Mouse (Mus musculus) limb, embryonic 11.5 days (tissue): ENCODE results near the gene Tecpr2. TPM values are rescaled to one million over a fixed set of nuclear protein-coding genes. Genes with fewer than 3 reads are reported as not detected.

Experiments
- ATAC-seq: fragments of 200-750 bp; cut with Nextera tagmentation; 2 replicates; pipeline ENCODE4 v1.8.0; 2017; ENCODE audit warnings: low read depth; ENCODE audit not compliant: insufficient number of reproducible peaks, low FRiP score, low TSS enrichment
- DNase-seq: peaks from one replicate; pipeline ENCODE4 v3.0.0-alpha.2; 2015; ENCODE audit warnings: low spot score
- H3K27ac ChIP-seq: fragments of 300-500 bp; sonication (generic); replicated peaks from 2 replicates; pipeline ENCODE4 v1.5.1; 2014; ENCODE audit warnings: low read depth, mild to moderate bottlenecking, low read length
- H3K27me3 ChIP-seq: fragments of 300-500 bp; sonication (generic); 2 replicates; pipeline ENCODE4 v1.6.1; 2014; ENCODE audit warnings: mild to moderate bottlenecking, low read length, mixed read lengths; ENCODE audit not compliant: control insufficient read depth, insufficient read depth
- H3K36me3 ChIP-seq: fragments of 300-500 bp; sonication (generic); 2 replicates; pipeline ENCODE4 v1.6.1; 2014; ENCODE audit warnings: mild to moderate bottlenecking, low read length, moderate library complexity, mixed read lengths; ENCODE audit not compliant: control insufficient read depth, insufficient read depth
- H3K4me1 ChIP-seq: fragments of 300-500 bp; sonication (generic); 2 replicates; pipeline ENCODE4 v1.6.1; 2014; ENCODE audit warnings: low read length, mixed read lengths; ENCODE audit not compliant: control insufficient read depth, insufficient read depth
- H3K4me2 ChIP-seq: fragments of 300-500 bp; sonication (generic); 2 replicates; pipeline ENCODE4 v1.6.1; 2014; ENCODE audit warnings: low read depth, mild to moderate bottlenecking, moderate library complexity; ENCODE audit not compliant: severe bottlenecking
- H3K4me3 ChIP-seq: fragments of 300-500 bp; sonication (generic); 2 replicates; pipeline ENCODE4 v1.5.1; 2014; ENCODE audit warnings: low read depth, low read length
- H3K9ac ChIP-seq: fragments of 300-500 bp; sonication (generic); 2 replicates; pipeline ENCODE4 v1.6.1; 2014; ENCODE audit warnings: mild to moderate bottlenecking, low read length
- H3K9me3 ChIP-seq: fragments of 300-500 bp; sonication (generic); 2 replicates; pipeline ENCODE4 v1.6.1; 2016; ENCODE audit warnings: low read length; ENCODE audit not compliant: control insufficient read depth
- WGBS: fragments of 180-500 bp; shearing (Covaris S2); extraction: QIAGEN DNeasy Blood & Tissue Kit; methylation state at CpG from one replicate; pipeline ENCODE4 v1.1.7; 2014; 5-methylcytosine and 5-hydroxymethylcytosine counted together
- polyA plus RNA-seq: library from polyadenylated mRNA; unstranded; fragments of >200 nt; fragmentation: Nextera tagmentation; extraction: Ambion mirVana; gene quantifications from 2 replicates; pipeline ENCODE4 v1.2.1, GENCODE M21; 2014

Tecpr2 gene
- polyA plus RNA-seq, 1 experiment from 2014 or later = 4.2 TPM

DNA sequence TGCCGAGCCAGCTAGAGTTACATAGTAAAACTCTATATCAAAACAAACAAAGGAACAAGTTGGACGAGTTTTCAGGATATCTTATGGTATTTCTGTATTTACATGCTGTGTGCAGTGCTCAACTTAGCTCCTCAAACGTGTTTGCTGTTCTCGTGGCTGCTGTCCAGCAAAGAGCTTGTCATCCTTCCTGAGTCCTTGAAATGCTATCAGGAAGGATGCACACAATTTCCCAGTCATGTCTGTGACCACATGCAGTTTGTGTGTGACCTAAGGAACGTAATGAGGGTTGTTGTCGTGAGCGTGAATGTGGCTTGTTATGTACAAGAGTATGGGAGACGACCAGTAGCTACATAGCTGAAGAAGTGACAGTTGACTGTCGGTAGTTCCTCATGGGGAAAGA, 26.7 kb downstream of the Tecpr2 start:
- H3K4me3 ChIP-seq = no peak overlapping the region
- DNase-seq (no peak), ATAC-seq (no peak)
- H3K9me3 ChIP-seq = no peaks in the 10 kb centered on the region
- peaks cover 5% of the 10 kb centered on the region; the same call in 1 of the 2 replicates for H3K36me3 ChIP-seq
- no peaks in the 10 kb centered on the region for H3K4me1 ChIP-seq
- no peak overlapping the region for H3K9ac ChIP-seq
- no peak overlapping the region for H3K27ac ChIP-seq
- 88% methylated on average over 9 of the region's 9 CpGs for WGBS
- no peak overlapping the region for H3K4me2 ChIP-seq
- no peaks in the 10 kb centered on the region for H3K27me3 ChIP-seq

DNA sequence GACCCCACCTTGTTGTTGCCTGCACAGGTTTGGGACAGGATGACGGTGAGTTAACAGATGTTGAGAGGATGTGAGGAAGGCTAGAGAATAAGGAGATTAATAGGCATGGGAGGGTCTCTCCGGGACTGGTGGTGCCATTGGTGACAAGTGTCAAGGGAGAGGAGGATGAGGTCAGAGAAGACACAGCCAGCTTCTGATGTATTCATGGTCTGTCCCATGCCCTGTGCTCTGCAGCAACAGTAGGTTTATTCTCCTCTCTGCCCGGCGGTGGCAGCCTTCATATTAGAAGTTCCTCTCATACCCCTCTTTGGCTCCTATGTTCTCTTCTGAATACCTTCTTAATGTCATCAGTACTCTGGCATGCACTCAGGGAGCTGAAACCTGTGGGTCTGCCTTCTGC, 31.2 kb downstream of the Tecpr2 start:
- Histone ChIP-seq H3K4me1 (no peaks in the 10 kb centered on the region), H3K4me3 (no peak overlapping the region), H3K9ac (no peak overlapping the region), H3K27me3 (no peaks in the 10 kb centered on the region), H3K4me2 (no peak overlapping the region), H3K27ac (no peak overlapping the region), H3K9me3 (no peaks in the 10 kb centered on the region), H3K36me3 (peaks cover 5% of the 10 kb centered on the region; the same call in 1 of the 2 replicates)
- DNase-seq (no peak), ATAC-seq (no peak)
- 95% methylated on average over 4 of the region's 4 CpGs for whole genome bisulfite sequencing

DNA sequence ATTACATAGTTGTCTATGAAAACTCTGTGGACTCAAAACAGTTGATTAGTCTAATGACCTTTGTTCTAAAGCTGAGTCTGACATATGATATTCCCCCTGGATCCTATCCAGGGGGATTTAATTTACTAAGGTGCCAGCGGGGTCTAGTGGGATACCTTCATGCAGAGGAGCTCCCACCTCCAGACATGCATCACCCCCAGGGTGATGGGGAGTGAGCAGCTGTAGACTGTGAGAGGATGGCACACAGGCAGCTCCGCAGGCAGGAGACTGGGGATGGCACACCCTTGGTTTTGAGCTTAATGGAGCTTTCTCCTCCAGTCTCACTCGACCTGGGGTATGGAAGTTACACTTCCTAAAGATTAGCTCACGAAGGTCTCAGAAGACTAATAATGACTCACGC, 32.5 kb downstream of the Tecpr2 start:
- DNase-seq (no peak), ATAC-seq (no peak)
- no peak overlapping the region for H3K4me2 ChIP-seq
- H3K9me3 ChIP-seq = no peaks in the 10 kb centered on the region
- no peak overlapping the region for H3K9ac ChIP-seq
- H3K27me3 ChIP-seq = no peaks in the 10 kb centered on the region
- 85% methylated on average over 5 of the region's 5 CpGs for WGBS
- H3K36me3 ChIP-seq = peaks cover 3% of the 10 kb centered on the region; the same call in 1 of the 2 replicates
- no peak overlapping the region for H3K27ac ChIP-seq
- H3K4me3 ChIP-seq = no peak overlapping the region
- H3K4me1 ChIP-seq = no peaks in the 10 kb centered on the region

DNA sequence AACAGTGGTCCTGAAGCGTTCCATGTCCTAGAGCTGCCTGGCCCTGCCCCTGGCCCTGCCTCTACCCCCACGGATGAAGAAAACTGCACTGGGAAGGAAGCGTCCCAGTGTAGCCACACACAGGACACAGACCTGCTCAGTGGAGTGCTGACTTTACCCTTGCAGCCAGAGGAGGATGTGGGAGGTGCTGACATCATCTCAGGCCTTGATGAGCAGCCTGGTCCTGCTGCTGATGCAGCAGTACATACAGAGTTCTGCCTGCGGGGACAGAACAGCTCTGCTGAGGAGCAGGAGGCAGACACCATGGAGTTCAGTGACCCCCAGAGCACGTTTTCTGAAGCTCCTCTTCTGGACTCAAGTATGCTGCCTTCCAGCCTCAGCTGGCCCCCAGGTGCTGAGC, 43.8 kb downstream of the Tecpr2 start:
- no peaks in the 10 kb centered on the region for H3K27me3 ChIP-seq
- H3K4me1 ChIP-seq = no peaks in the 10 kb centered on the region
- ATAC-seq = no peak
- no peak for DNase-seq
- WGBS = 84% methylated on average over 5 of the region's 5 CpGs
- no peak overlapping the region for H3K4me2 ChIP-seq
- H3K27ac ChIP-seq = no peak overlapping the region
- H3K9me3 ChIP-seq = no peaks in the 10 kb centered on the region
- no peak overlapping the region for H3K9ac ChIP-seq
- H3K4me3 ChIP-seq = no peak overlapping the region
- peaks cover 8% of the 10 kb centered on the region for H3K36me3 ChIP-seq

DNA sequence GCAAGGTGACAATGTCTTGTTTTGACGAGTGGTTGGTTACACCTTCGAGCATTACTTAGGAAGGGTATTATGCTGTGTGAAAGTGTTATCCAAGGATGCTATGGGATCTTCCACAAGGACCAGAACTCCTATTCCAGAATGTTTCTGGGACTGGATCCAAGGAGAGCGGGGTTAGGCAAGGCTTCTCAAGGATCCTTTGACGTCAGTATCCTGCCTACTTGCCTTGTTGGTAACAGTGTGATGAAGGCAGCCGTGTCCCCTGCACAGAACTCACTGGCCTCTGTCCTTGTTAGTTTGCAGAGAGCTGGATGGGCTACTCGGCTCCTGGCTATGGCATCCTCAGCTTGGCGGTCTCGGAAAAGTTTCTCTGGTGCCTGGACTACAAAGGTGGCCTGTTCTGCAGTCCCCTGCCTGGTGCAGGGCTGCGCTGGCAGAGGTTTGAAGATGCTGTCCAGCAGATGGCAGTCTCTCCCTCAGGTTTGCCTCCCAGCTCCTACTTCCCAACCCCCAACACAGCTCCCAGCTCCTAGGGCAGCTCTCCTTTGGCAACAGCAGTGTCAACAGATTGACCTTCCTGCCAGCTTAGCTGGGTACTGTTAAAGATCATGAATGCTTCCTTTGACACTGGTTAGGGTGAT, 47.0 kb downstream of the Tecpr2 start:
- DNase-seq (peak; percentile 85), ATAC-seq (no peak)
- Histone ChIP-seq H3K4me1 (no peaks in the 10 kb centered on the region), H3K4me3 (no peak overlapping the region), H3K27ac (no peak overlapping the region), H3K9ac (no peak overlapping the region), H3K9me3 (no peaks in the 10 kb centered on the region), H3K4me2 (no peak overlapping the region), H3K27me3 (no peaks in the 10 kb centered on the region), H3K36me3 (peaks cover 11% of the 10 kb centered on the region; the same call in 1 of the 2 replicates)
- 73% methylated on average over 9 of the region's 9 CpGs for WGBS

DNA sequence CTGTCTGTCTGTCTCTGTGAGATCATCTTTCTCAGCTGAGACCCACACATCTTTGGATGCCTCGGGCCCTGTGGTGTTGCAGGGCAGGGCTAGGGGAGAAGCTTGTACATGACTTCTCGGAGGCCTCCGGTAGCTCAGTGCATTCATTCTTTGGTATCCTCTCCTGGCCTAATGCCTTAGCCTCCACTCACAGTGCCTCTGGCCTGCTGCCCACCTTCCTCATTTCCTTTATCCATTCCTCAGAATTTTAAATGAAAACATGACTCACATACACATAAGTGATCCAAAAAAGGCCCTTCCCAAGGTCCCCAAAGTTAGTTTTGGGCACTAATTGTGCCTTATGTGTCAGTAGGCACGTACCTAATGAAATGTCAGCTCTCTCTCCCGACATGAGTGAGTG, 48.4 kb downstream of the Tecpr2 start:
- no peaks in the 10 kb centered on the region for H3K9me3 ChIP-seq
- no peak overlapping the region for H3K4me3 ChIP-seq
- H3K27ac ChIP-seq = no peak overlapping the region
- ATAC-seq (no peak), DNase-seq (no peak)
- 91% methylated on average over 5 of the region's 5 CpGs for WGBS
- no peak overlapping the region for H3K9ac ChIP-seq
- H3K27me3 ChIP-seq = no peaks in the 10 kb centered on the region
- H3K4me1 ChIP-seq = no peaks in the 10 kb centered on the region
- no peak overlapping the region for H3K4me2 ChIP-seq
- peaks cover 9% of the 10 kb centered on the region; the same call in 1 of the 2 replicates for H3K36me3 ChIP-seq

DNA sequence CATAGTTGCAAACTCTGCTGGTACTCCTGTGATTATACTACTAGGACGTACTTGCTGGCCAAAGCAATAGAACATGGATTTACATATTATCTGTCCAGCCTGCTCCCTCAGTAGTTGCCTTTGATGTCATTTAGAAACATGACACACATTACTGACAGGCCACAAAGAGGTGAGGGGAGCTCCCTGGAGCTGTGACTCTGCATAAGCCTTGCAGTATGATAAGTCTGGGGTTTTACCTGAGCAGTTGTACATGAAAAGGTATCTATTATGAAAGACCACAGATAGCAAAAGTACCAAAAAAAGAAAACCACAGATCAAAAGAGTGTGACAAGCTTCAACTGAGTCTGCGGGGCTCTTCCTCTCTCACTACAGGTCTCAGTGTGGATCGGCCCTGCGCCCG, 50.3 kb downstream of the Tecpr2 start:
- no peaks in the 10 kb centered on the region for H3K9me3 ChIP-seq
- no peak overlapping the region for H3K4me2 ChIP-seq
- H3K36me3 ChIP-seq = 0 out of 2 replicates have a peak, but pooled peaks cover 7% of the 10 kb centered on the region
- no peak overlapping the region for H3K27ac ChIP-seq
- 97% methylated on average over 5 of the region's 5 CpGs for WGBS
- no peak for DNase-seq
- H3K27me3 ChIP-seq = no peaks in the 10 kb centered on the region
- ATAC-seq = no peak
- H3K4me3 ChIP-seq = no peak overlapping the region
- no peaks in the 10 kb centered on the region for H3K4me1 ChIP-seq
- no peak overlapping the region for H3K9ac ChIP-seq

DNA sequence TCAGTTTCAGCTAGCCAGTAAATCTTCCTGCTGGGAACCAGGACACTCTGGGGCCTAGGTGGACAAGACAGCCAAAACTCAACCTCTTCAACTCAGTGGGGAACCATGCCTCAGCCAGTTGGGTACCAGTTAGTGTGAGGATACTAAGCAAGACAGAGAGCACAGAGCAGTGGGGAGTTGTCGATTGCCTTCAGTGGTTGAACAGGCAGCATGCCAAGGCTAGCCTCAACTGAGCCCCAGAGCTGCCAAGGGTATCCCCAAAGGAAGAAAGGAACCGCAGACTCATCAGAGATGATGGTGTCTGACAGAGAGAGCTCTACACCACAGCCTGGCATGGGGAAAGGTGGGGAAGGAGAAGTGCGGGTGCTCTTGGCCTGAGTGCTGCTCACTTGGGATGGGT, 51.8 kb downstream of the Tecpr2 start:
- Histone ChIP-seq H3K27me3 (no peaks in the 10 kb centered on the region), H3K4me1 (no peaks in the 10 kb centered on the region), H3K4me2 (no peak overlapping the region), H3K4me3 (no peak overlapping the region), H3K9ac (no peak overlapping the region), H3K36me3 (0 out of 2 replicates have a peak, but pooled peaks cover 7% of the 10 kb centered on the region), H3K27ac (no peak overlapping the region), H3K9me3 (no peaks in the 10 kb centered on the region)
- 94% methylated on average over 3 of the region's 3 CpGs for WGBS
- ATAC-seq (no peak), DNase-seq (no peak)

DNA sequence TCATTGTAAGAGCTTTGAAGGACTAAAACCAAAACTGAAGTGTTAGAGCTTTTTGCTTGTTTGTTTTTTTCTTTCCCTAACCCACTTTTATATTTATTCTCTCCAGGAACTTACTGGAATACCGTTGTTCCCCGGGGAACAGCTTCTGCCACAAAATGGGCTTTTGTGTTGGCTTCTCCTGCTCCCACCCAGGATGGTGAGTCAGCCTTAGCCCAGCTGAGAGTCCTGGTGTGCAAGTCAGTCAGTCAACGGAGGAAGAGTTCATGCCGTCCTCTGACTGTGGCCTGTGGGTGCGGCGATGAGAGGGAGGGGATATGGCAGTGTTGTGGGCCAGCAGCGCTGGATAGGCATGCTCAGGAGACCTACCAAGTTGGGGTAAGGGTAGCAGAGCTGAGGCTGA, 57.2 kb downstream of the Tecpr2 start:
- Histone ChIP-seq H3K4me3 (no peak overlapping the region), H3K9ac (no peak overlapping the region), H3K27ac (no peak overlapping the region), H3K4me2 (no peak overlapping the region), H3K4me1 (no peaks in the 10 kb centered on the region), H3K36me3 (no peaks in the 10 kb centered on the region), H3K27me3 (no peaks in the 10 kb centered on the region), H3K9me3 (no peaks in the 10 kb centered on the region)
- ATAC-seq (no peak), DNase-seq (no peak)
- 94% methylated on average over 7 of the region's 7 CpGs for WGBS
